Mouse (Mus musculus) mouse embryonic stem cell (cell line): ENCODE measurements around the gene Flt3l.
"Not testable (repeated sequence)": the region's sequence is repeated elsewhere in the genome, so short reads cannot be mapped to it uniquely, and the experiment has no call there.

Experiments used
- in situ Hi-C, 2 experiments: fragments of 300-500 bp; cut with MboI; formaldehyde crosslinking; loops; 1 replicate in 1 of 2; 3 replicates in 1 of 2; pipeline ENCODE4 v1.14.3; 2019 to 2020; ENCODE audit warnings: low sequenced_read_pairs in 2 of 2, low pct_unique_long_range_greater_than_20kb in 1 of 2, mixed read lengths in 1 of 2; ENCODE audit not compliant: unreplicated experiment in 1 of 2

Flt3l gene

GRCm38 (mm10) chr7:45135993-45136567, at the start of gene Flt3l, which contains the start of gene Gm45713:
Flt3l (minus strand) TSS chr7:45136432.
Gm45713 (minus strand) TSS chr7:45136231.
- in situ Hi-C loops, result no loop called here

- in situ Hi-C loops, result no loop called here
Measured at GRCm38 (mm10) chr7:45185921-45186320, 49.7 kb upstream of the Flt3l start.

GRCm38 (mm10) chr7:45183672-45184071, 47.4 kb upstream of the Flt3l start:
- in situ Hi-C loops, result no loop called here

- in situ Hi-C loops, result no loop called here
Measured at GRCm38 (mm10) chr7:45182606-45183005, 46.4 kb upstream of the Flt3l start.

- in situ Hi-C loops, result no loop called here
Measured at GRCm38 (mm10) chr7:45182199-45182601, 46.0 kb upstream of the Flt3l start.

- in situ Hi-C loops, result no loop called here
Measured at GRCm38 (mm10) chr7:45181540-45181939, 45.3 kb upstream of the Flt3l start.

GRCm38 (mm10) chr7:45180896-45181477, 44.8 kb upstream of the Flt3l start, which contains the start of gene Pth2:
Pth2 (plus strand) TSS chr7:45180995.
- in situ Hi-C loops, result no loop called here

GRCm38 (mm10) chr7:45179469-45179868, 43.2 kb upstream of the Flt3l start, which contains the start of gene Gfy:
Gfy (minus strand) TSS chr7:45179569.
- in situ Hi-C loops, result no loop called here

- in situ Hi-C loops, result no loop called here
Measured at GRCm38 (mm10) chr7:45178550-45178949, 42.3 kb upstream of the Flt3l start.

GRCm38 (mm10) chr7:45176356-45176755, 40.1 kb upstream of the Flt3l start:
- in situ Hi-C loops, result no loop called here

GRCm38 (mm10) chr7:45175929-45176328, 39.7 kb upstream of the Flt3l start:
- in situ Hi-C loops, result no loop called here

- in situ Hi-C loops, result no loop called here
Measured at GRCm38 (mm10) chr7:45175398-45175797, 39.2 kb upstream of the Flt3l start.

GRCm38 (mm10) chr7:45174567-45175280, 38.5 kb upstream of the Flt3l start:
- in situ Hi-C loops, result no loop called here

GRCm38 (mm10) chr7:45173772-45174171, 37.5 kb upstream of the Flt3l start:
- in situ Hi-C loops, result not testable (repeated sequence)

- in situ Hi-C loops, result no loop called here
Measured at GRCm38 (mm10) chr7:45172974-45173373, 36.7 kb upstream of the Flt3l start.

GRCm38 (mm10) chr7:45169495-45169894, 33.3 kb upstream of the Flt3l start:
- in situ Hi-C loops, result no loop called here

GRCm38 (mm10) chr7:45168656-45169055, 32.4 kb upstream of the Flt3l start:
- in situ Hi-C loops, result no loop called here

- in situ Hi-C loops, result no loop called here
Measured at GRCm38 (mm10) chr7:45167761-45168445, 31.7 kb upstream of the Flt3l start.

GRCm38 (mm10) chr7:45166950-45167401, 30.7 kb upstream of the Flt3l start:
- in situ Hi-C loops, result no loop called here
